Mouse (Mus musculus) limb, embryonic 11.5 days (tissue): Measurements from ENCODE around the gene Atg9a. TPM values are rescaled to one million over a fixed set of nuclear protein-coding genes. Genes with fewer than 3 reads are reported as not detected.

Experiments used
- ATAC-seq: fragments of 200-750 bp; cut with Nextera tagmentation; 2 replicates; pipeline ENCODE4 v1.8.0; 2017; ENCODE audit warnings: low read depth; ENCODE audit not compliant: insufficient number of reproducible peaks, low FRiP score, low TSS enrichment
- DNase-seq: peaks from one replicate; pipeline ENCODE4 v3.0.0-alpha.2; 2015; ENCODE audit warnings: low spot score
- H3K27ac ChIP-seq: fragments of 300-500 bp; sonication (generic); replicated peaks from 2 replicates; pipeline ENCODE4 v1.5.1; 2014; ENCODE audit warnings: low read depth, mild to moderate bottlenecking, low read length
- H3K27me3 ChIP-seq: fragments of 300-500 bp; sonication (generic); 2 replicates; pipeline ENCODE4 v1.6.1; 2014; ENCODE audit warnings: mild to moderate bottlenecking, low read length, mixed read lengths; ENCODE audit not compliant: control insufficient read depth, insufficient read depth
- H3K36me3 ChIP-seq: fragments of 300-500 bp; sonication (generic); 2 replicates; pipeline ENCODE4 v1.6.1; 2014; ENCODE audit warnings: mild to moderate bottlenecking, low read length, moderate library complexity, mixed read lengths; ENCODE audit not compliant: control insufficient read depth, insufficient read depth
- H3K4me1 ChIP-seq: fragments of 300-500 bp; sonication (generic); 2 replicates; pipeline ENCODE4 v1.6.1; 2014; ENCODE audit warnings: low read length, mixed read lengths; ENCODE audit not compliant: control insufficient read depth, insufficient read depth
- H3K4me2 ChIP-seq: fragments of 300-500 bp; sonication (generic); 2 replicates; pipeline ENCODE4 v1.6.1; 2014; ENCODE audit warnings: low read depth, mild to moderate bottlenecking, moderate library complexity; ENCODE audit not compliant: severe bottlenecking
- H3K4me3 ChIP-seq: fragments of 300-500 bp; sonication (generic); 2 replicates; pipeline ENCODE4 v1.5.1; 2014; ENCODE audit warnings: low read depth, low read length
- H3K9ac ChIP-seq: fragments of 300-500 bp; sonication (generic); 2 replicates; pipeline ENCODE4 v1.6.1; 2014; ENCODE audit warnings: mild to moderate bottlenecking, low read length
- H3K9me3 ChIP-seq: fragments of 300-500 bp; sonication (generic); 2 replicates; pipeline ENCODE4 v1.6.1; 2016; ENCODE audit warnings: low read length; ENCODE audit not compliant: control insufficient read depth
- WGBS: fragments of 180-500 bp; shearing (Covaris S2); extraction: QIAGEN DNeasy Blood & Tissue Kit; methylation state at CpG from one replicate; pipeline ENCODE4 v1.1.7; 2014; 5-methylcytosine and 5-hydroxymethylcytosine counted together
- polyA plus RNA-seq: library from polyadenylated mRNA; unstranded; fragments of >200 nt; fragmentation: Nextera tagmentation; extraction: Ambion mirVana; gene quantifications from 2 replicates; pipeline ENCODE4 v1.2.1, GENCODE M21; 2014

The Atg9a gene
- polyA plus RNA-seq, 1 experiment from 2014 or later, result 15.1 TPM

GRCm38 (mm10) chr1:75187914-75188483 lies 4.0 kb downstream of the Atg9a start:
- H3K36me3 ChIP-seq, result peaks cover 12% of the 10 kb centered on the region
- DNase-seq (no peak), ATAC-seq (no peak)

GRCm38 (mm10) chr1:75187126-75187525 lies 4.9 kb downstream of the Atg9a start:
- ATAC-seq (no peak), DNase-seq (no peak)
- Histone ChIP-seq H3K9ac (no peak overlapping the region), H3K27me3 (no peaks in the 10 kb centered on the region), H3K4me1 (0 out of 2 replicates have a peak, but pooled peaks cover 2% of the 10 kb centered on the region), H3K4me3 (no peak overlapping the region), H3K4me2 (no peak overlapping the region), H3K27ac (no peak overlapping the region), H3K9me3 (no peaks in the 10 kb centered on the region), H3K36me3 (peaks cover 19% of the 10 kb centered on the region)

More at GRCm38 (mm10) chr1:75187914-75188483, 4.0 kb downstream of the Atg9a start:
- Histone ChIP-seq H3K4me2 (no peak overlapping the region), H3K9me3 (no peaks in the 10 kb centered on the region), H3K27ac (no peak overlapping the region), H3K9ac (no peak overlapping the region), H3K27me3 (no peaks in the 10 kb centered on the region), H3K4me1 (peaks cover 5% of the 10 kb centered on the region), H3K4me3 (no peak overlapping the region)
- 70% methylated on average over 2 of the region's 2 CpGs for WGBS

- no peaks in the 10 kb centered on the region for H3K4me1 ChIP-seq
- H3K4me2 ChIP-seq, result no peak overlapping the region
- no peak for DNase-seq
- WGBS, result 86% methylated on average over 11 of the region's 11 CpGs
- H3K27ac ChIP-seq, result no peak overlapping the region
- peaks cover 19% of the 10 kb centered on the region for H3K36me3 ChIP-seq
- H3K9me3 ChIP-seq, result no peaks in the 10 kb centered on the region
- H3K9ac ChIP-seq, result no peak overlapping the region
- no peaks in the 10 kb centered on the region for H3K27me3 ChIP-seq
- H3K4me3 ChIP-seq, result no peak overlapping the region
- no peak for ATAC-seq
Measured at GRCm38 (mm10) chr1:75185495-75185894, 6.5 kb downstream of the Atg9a start.

DNA sequence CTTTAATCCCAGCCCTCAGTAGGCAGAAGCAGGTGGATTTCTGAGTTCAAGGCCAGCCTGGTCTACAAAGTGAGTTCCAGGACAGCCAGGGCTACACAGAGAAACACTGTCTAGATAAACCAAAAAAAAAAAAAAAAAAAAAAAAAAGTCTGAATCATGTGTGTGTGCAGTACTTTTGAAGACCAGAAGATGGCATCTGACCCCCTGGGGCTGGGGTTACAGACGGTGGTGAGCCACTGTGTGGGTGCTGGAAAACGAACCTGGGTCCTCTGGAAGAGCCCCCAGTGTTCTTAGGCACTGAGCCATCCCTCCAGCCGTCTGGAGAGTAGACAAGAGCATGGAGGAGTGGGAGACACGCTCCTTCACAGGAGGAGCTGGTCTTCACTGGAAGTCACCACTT lies 9.8 kb downstream of the Atg9a start:
- H3K36me3 ChIP-seq, result peaks cover 18% of the 10 kb centered on the region
- 72% methylated on average over 4 of the region's 4 CpGs for WGBS
- no peak overlapping the region for H3K27ac ChIP-seq
- no peaks in the 10 kb centered on the region for H3K27me3 ChIP-seq
- DNase-seq (no peak), ATAC-seq (no peak)
- H3K4me2 ChIP-seq, result no peak overlapping the region
- H3K4me1 ChIP-seq, result peaks cover 7% of the 10 kb centered on the region
- no peak overlapping the region for H3K9ac ChIP-seq
- H3K4me3 ChIP-seq, result no peak overlapping the region
- no peaks in the 10 kb centered on the region for H3K9me3 ChIP-seq

DNA sequence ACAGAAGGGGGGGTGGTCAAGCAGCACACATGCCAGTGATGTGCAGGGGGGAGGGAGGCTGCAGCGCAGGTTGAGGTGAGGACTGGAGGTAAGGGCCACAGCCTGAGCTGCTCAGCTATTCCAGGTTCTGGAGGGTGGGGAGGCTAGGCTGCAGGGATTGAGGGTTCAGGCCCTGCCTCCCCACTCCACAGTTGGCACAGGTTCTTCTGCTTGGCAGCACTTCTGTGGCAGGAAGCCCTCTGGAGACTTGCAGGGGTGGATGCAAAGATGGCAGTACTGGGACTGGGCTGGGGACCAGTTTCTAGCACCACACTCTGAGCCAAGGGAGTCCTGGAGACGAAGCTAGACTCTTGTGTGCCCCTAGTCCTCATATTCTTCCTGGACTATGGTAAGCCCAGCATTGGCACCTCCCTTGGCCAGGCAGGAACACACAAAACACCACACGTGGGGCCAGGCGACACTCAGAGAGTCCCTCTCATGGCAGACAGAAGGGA lies 10.6 kb downstream of the Atg9a start:
- peaks cover 7% of the 10 kb centered on the region for H3K4me1 ChIP-seq
- no peak overlapping the region for H3K4me2 ChIP-seq
- H3K27me3 ChIP-seq, result no peaks in the 10 kb centered on the region
- H3K9me3 ChIP-seq, result no peaks in the 10 kb centered on the region
- ATAC-seq, result no peak
- H3K9ac ChIP-seq, result no peak overlapping the region
- H3K27ac ChIP-seq, result no peak overlapping the region
- no peak overlapping the region for H3K4me3 ChIP-seq
- no peak for DNase-seq
- peaks cover 14% of the 10 kb centered on the region for H3K36me3 ChIP-seq
- WGBS, result 91% methylated on average over 4 of the region's 4 CpGs

GRCm38 (mm10) chr1:75180741-75181140 lies 11.3 kb downstream of the Atg9a start:
- Histone ChIP-seq H3K4me3 (peak overlapping the region; percentile 67), H3K9ac (no peak overlapping the region; the same call in 1 of the 2 replicates), H3K9me3 (no peaks in the 10 kb centered on the region), H3K27me3 (no peaks in the 10 kb centered on the region), H3K36me3 (peaks cover 8% of the 10 kb centered on the region), H3K27ac (no peak overlapping the region), H3K4me1 (peaks cover 7% of the 10 kb centered on the region), H3K4me2 (peak overlapping the region; percentile 99)
- no peak for DNase-seq
- no peak for ATAC-seq
- WGBS, result 31% methylated on average over 7 of the region's 7 CpGs

DNA sequence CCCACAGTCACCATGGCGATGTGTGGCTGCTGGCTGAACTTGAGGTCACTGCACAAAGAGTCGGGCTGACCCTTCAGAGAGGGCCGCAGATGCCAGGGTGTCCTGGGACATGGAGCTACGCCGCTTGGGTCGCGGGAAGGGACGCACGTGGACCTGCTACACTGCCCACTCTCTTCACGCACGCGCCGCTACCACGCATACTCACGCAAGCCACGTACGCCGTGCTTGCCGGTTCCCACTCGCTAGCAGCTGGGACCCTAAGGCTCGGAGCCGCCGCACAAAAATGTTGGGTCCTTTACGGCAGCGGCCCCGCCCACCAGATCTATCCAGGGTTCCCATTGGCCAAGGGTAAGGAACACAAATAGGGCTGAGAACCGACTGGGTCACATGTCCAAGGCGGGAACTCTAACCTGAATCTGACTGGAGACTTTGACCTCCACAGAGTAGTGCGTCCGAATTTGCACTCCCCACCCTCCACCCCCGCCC lies 11.8 kb downstream of the Atg9a start, which contains the start of gene Abcb6:
TSS of gene Abcb6 (minus strand) at position 288 of the 486 bp plus-strand sequence.
- Histone ChIP-seq H3K27ac (0 out of 2 replicates have a peak within 1 kb of the TSS, but pooled peaks have one; percentile 30), H3K4me1 (peaks cover 7% of the 10 kb centered on the region), H3K27me3 (no peaks in the 10 kb centered on the region), H3K4me3 (peak within 1 kb of the TSS; percentile 67), H3K4me2 (peak within 1 kb of the TSS; percentile 99), H3K9me3 (no peaks in the 10 kb centered on the region), H3K36me3 (peaks cover 10% of the 10 kb centered on the region), H3K9ac (peak within 1 kb of the TSS; percentile 65)
- peak; percentile 91 for DNase-seq
- ATAC-seq, result peak; percentile 88
- WGBS, result under 1% methylated on average over 31 of the region's 31 CpGs

DNA sequence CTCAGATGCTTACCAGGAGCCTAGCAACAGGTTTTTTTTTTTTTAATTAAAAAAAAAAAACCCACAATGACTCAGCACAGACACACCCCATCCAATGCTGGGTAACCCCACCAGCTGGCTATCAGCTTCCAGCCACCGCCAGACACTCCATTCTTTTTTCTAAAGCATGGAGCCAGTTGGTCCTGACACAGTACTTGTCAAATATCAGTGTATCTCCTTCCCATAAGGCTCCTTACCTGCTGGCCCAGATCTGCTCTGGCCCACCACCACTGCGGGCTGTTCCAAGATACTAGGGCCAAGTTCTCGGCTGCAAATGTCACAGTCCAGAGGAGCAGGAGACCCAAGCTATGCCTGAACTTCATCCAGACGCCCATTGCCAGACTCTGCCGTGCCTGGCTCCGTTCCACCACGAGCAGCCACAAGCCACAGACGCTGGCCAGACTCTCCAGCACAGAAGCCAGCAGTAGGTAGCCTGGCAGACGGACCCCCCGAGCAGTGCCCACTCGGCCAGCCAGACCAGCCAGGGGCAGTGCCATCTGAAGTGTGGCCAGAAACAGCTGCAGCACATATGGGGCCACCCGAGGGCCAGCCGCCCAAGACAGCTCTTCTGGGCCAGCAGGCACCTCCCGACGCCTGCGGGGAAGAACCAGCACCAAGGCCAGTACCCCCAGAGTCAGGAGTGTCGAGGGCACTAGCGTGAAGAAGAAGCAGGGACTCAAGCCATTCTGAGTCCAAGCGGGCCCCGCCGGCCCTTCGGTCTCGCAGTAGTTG lies 12.5 kb downstream of the Atg9a start:
- H3K27ac ChIP-seq, result 0 out of 2 replicates have a peak overlapping the region, but pooled peaks have one; percentile 30
- no peak for DNase-seq
- peaks cover 7% of the 10 kb centered on the region for H3K4me1 ChIP-seq
- peak; percentile 51 for ATAC-seq
- WGBS, result 12% methylated on average over 23 of the region's 23 CpGs
- H3K4me2 ChIP-seq, result peak overlapping the region; percentile 99
- no peaks in the 10 kb centered on the region for H3K27me3 ChIP-seq
- H3K36me3 ChIP-seq, result peaks cover 10% of the 10 kb centered on the region
- no peaks in the 10 kb centered on the region for H3K9me3 ChIP-seq
- H3K4me3 ChIP-seq, result peak overlapping the region; percentile 67
- peak overlapping the region; percentile 65 for H3K9ac ChIP-seq
